Mouse (Mus musculus): Measurements from ENCODE around the gene Ltbp4.
A peak's percentile ranks its signal among the peaks of the same experiment; 100 is the strongest.

Gene Ltbp4

GRCm38 (mm10) chr7:27355261-27355660 lies 17.8 kb upstream of the Ltbp4 start:
- DNase-seq: no peak

- DNase-seq: no peak
These were observed 17.3 kb upstream of the Ltbp4 start for GRCm38 (mm10) chr7:27354783-27355182.

- no peak for DNase-seq
These were observed 16.7 kb upstream of the Ltbp4 start for GRCm38 (mm10) chr7:27354144-27354543.

GRCm38 (mm10) chr7:27345444-27345843 lies 8.0 kb upstream of the Ltbp4 start:
- no peak for DNase-seq

GRCm38 (mm10) chr7:27342595-27342994 lies 5.1 kb upstream of the Ltbp4 start:
- no peak for DNase-seq

GRCm38 (mm10) chr7:27339519-27339918 lies 2.0 kb upstream of the Ltbp4 start:
- DNase-seq: no peak

- no peak for DNase-seq
These were observed 1.6 kb upstream of the Ltbp4 start for GRCm38 (mm10) chr7:27339114-27339513.

- peak; percentile 55 to 60 for DNase-seq
These were observed 1.3 kb downstream of the Ltbp4 start for GRCm38 (mm10) chr7:27335928-27336823.

GRCm38 (mm10) chr7:27335011-27335720 lies 2.3 kb downstream of the Ltbp4 start:
- DNase-seq: no peak

- DNase-seq: no peak
These were observed 3.0 kb downstream of the Ltbp4 start for GRCm38 (mm10) chr7:27334405-27334911.

GRCm38 (mm10) chr7:27333316-27333941 lies 4.1 kb downstream of the Ltbp4 start:
- DNase-seq: no peak

- DNase-seq: peak; percentile 74 to 76
These were observed 4.9 kb downstream of the Ltbp4 start for GRCm38 (mm10) chr7:27332353-27333199.

- DNase-seq: no peak
These were observed 5.6 kb downstream of the Ltbp4 start for GRCm38 (mm10) chr7:27331854-27332253.

- DNase-seq: no peak
These were observed 6.0 kb downstream of the Ltbp4 start for GRCm38 (mm10) chr7:27331541-27331851.

GRCm38 (mm10) chr7:27330709-27331540 lies 6.6 kb downstream of the Ltbp4 start:
- peak; percentile 78 to 84 for DNase-seq

- no peak for DNase-seq
These were observed 7.5 kb downstream of the Ltbp4 start for GRCm38 (mm10) chr7:27329981-27330380.

GRCm38 (mm10) chr7:27329326-27329947 lies 8.1 kb downstream of the Ltbp4 start:
- DNase-seq: peak; percentile 72 to 78

- DNase-seq: peak in 1 of 2 experiments; percentile 21
These were observed 8.8 kb downstream of the Ltbp4 start for GRCm38 (mm10) chr7:27328648-27329047.

- DNase-seq: no peak
These were observed 9.3 kb downstream of the Ltbp4 start for GRCm38 (mm10) chr7:27328161-27328560.

- no peak for DNase-seq
These were observed 10.0 kb downstream of the Ltbp4 start for GRCm38 (mm10) chr7:27327500-27327899.
